Mouse (Mus musculus): ENCODE results near the gene Cdc42se2. TPM values are rescaled to one million over a fixed set of nuclear protein-coding genes. Genes with fewer than 3 reads are reported as not detected.

Cdc42se2 gene
- polyA plus RNA-seq, 1 experiment from 2014 or later, result 186 TPM

DNA sequence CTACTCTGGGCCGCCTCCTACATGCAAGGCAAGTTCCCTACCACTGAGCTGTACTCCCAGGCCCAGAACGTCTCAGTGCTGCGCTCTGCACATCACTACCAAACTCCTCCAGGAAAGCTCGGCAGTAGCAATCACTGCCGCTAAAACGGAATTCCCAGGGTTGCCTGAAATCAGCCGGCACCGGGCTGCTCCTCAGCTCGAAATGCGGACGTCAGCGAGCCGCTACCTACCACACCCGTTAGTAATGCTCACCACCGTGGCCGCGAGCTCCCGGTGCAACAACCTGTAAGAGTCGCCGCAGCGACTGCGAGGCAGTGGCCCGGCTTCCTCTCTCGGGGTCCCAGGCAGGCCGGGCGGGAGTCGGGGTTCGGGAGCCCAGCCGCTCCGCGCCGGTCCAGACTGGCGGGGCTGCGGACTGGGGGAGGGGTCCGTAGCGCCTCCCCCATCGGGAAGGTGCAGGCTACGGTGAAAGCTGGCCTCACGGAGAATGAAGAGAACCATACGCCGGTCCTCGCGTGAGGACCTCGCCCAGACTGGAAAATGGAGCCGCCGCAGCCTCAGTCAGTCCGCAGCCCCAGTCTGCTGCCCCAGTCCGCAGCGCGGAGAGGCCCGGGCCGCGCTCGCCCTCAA is 502 bp downstream of the Cdc42se2 start:
- Histone ChIP-seq H3K9me3 (no peaks in the 10 kb centered on the region), H3K4me1 (peaks cover 21% of the 10 kb centered on the region), H3K36me3 (0 out of 2 replicates have a peak, but pooled peaks cover 5% of the 10 kb centered on the region), H3K4me2 (replicated peaks) (peak overlapping the region; percentile 69), H3K4me3 (peak overlapping the region; percentile 91), H3K9ac (peak overlapping the region; percentile 91), H3K27ac (peak overlapping the region; percentile 95), H3K27me3 (replicated peaks) (no peaks in the 10 kb centered on the region)
- WGBS, result under 1% methylated on average over 54 of the region's 54 CpGs
- peak; percentile 48 for ATAC-seq (ENCODE audit: low FRiP score, low read depth)

DNA sequence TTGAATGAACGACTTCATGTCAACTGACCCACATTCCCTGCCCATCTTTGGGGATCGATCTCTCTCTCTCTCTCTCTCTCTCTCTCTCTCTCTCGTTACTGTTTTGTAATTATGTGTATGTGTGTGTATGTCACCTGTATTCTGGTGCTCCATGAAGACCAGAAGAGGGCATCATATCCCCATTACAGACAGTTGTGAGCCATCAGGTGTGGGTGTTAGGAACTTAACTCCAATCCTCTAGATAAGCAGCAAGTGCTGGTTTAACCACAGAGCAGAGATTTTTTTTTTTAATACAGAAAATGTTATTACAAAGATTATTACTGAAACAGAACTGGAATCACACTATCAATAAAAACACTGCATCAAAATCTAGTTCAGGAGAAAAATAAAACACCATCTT is 1.9 kb downstream of the Cdc42se2 start:
- Histone ChIP-seq H3K9ac (no peak overlapping the region), H3K4me1 (peaks cover 23% of the 10 kb centered on the region)

DNA sequence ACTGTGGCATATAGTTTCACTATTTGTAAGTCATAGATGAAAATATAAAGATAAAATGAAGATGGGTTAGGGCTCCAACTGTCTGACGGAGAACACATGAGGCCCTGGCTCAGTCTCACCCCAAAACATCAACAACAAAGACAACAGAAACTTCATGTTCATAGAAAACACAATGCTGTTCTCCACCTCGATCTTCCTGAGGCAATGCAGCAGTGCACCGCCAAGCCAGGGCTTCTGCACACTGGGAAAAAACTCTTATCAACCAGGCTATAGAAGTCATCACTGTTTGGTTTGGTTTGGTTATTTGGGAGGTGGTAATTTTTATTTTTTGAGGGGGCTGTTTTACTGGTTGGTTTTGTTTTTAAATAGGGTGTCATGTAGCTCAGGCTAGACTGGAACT is 3.0 kb downstream of the Cdc42se2 start:
- H3K4me2 ChIP-seq (replicated peaks), result peak overlapping the region; percentile 18; the same call in 1 of the 2 replicates
- no peak overlapping the region for H3K27ac ChIP-seq
- 93% methylated on average over 3 of the region's 3 CpGs for WGBS
- H3K9me3 ChIP-seq, result no peaks in the 10 kb centered on the region
- H3K9ac ChIP-seq, result no peak overlapping the region
- ATAC-seq (ENCODE audit: low FRiP score, low read depth), result no peak
- no peak overlapping the region for H3K4me3 ChIP-seq
- no peaks in the 10 kb centered on the region for H3K27me3 ChIP-seq (replicated peaks)
- 0 out of 2 replicates have a peak, but pooled peaks cover 5% of the 10 kb centered on the region for H3K36me3 ChIP-seq
- H3K4me1 ChIP-seq, result peaks cover 23% of the 10 kb centered on the region

More for the DNA sequence above, 1.9 kb downstream of the Cdc42se2 start:
- H3K27me3 ChIP-seq (replicated peaks), result no peaks in the 10 kb centered on the region
- H3K9me3 ChIP-seq, result no peaks in the 10 kb centered on the region
- ATAC-seq (ENCODE audit: low FRiP score, low read depth), result no peak
- WGBS, result 86% methylated on average over 3 of the region's 3 CpGs
- peak overlapping the region; percentile 69 for H3K4me2 ChIP-seq (replicated peaks)
- H3K36me3 ChIP-seq, result 0 out of 2 replicates have a peak, but pooled peaks cover 5% of the 10 kb centered on the region
- H3K27ac ChIP-seq, result no peak overlapping the region
- H3K4me3 ChIP-seq, result no peak overlapping the region

DNA sequence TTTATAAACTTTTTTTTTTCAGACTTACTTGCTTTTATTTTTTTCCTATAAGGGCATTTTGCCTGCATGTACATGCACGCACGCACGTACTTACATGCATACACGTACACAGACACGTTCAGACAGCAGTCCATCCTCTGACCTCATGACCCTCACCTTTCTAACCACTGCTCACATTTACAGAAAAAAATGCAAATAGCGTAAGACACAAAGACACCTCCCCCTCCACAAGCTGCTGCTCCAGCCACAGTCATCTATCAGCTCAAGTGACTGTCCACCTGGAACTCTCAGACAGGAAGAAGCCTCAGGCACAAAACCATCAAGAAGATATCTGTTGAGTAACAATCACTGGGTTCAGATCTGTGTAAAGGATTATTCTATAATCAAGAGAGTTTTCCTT is 5.2 kb downstream of the Cdc42se2 start:
- no peak for ATAC-seq (ENCODE audit: low FRiP score, low read depth)
- H3K9me3 ChIP-seq, result no peaks in the 10 kb centered on the region
- no peak overlapping the region for H3K4me2 ChIP-seq (replicated peaks)
- H3K27me3 ChIP-seq (replicated peaks), result no peaks in the 10 kb centered on the region
- 0 out of 2 replicates have a peak, but pooled peaks cover 5% of the 10 kb centered on the region for H3K36me3 ChIP-seq
- H3K9ac ChIP-seq, result no peak overlapping the region
- H3K4me1 ChIP-seq, result peaks cover 33% of the 10 kb centered on the region
- H3K27ac ChIP-seq, result no peak overlapping the region
- 80% methylated on average over 6 of the region's 6 CpGs for WGBS
- H3K4me3 ChIP-seq, result no peak overlapping the region

DNA sequence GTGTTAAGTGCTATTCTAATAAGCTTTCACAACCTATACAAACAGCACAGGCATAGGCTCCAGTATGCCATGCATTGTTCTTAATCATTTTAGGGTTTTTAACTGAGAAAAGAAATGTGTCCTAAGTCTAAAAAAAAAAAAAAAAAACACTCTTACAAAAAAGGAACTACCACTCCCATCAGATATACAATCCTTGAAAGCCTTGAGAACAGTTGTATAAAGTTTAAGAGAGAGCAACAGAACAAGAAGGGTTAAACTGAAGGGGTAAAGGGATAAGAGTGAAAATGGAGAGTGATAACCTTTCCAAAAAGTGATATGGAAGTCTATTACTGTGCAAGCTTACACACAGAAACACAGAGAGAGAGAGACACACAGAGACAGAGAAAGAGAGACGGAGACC is 7.5 kb downstream of the Cdc42se2 start:
- Histone ChIP-seq H3K27ac (no peak overlapping the region), H3K27me3 (replicated peaks) (no peaks in the 10 kb centered on the region), H3K4me3 (no peak overlapping the region), H3K4me2 (replicated peaks) (no peak overlapping the region), H3K4me1 (peaks cover 23% of the 10 kb centered on the region), H3K36me3 (no peaks in the 10 kb centered on the region), H3K9me3 (no peaks in the 10 kb centered on the region), H3K9ac (no peak overlapping the region)
- 87% methylated on average over 1 of the region's 1 CpGs for WGBS
- ATAC-seq (ENCODE audit: low FRiP score, low read depth), result no peak

DNA sequence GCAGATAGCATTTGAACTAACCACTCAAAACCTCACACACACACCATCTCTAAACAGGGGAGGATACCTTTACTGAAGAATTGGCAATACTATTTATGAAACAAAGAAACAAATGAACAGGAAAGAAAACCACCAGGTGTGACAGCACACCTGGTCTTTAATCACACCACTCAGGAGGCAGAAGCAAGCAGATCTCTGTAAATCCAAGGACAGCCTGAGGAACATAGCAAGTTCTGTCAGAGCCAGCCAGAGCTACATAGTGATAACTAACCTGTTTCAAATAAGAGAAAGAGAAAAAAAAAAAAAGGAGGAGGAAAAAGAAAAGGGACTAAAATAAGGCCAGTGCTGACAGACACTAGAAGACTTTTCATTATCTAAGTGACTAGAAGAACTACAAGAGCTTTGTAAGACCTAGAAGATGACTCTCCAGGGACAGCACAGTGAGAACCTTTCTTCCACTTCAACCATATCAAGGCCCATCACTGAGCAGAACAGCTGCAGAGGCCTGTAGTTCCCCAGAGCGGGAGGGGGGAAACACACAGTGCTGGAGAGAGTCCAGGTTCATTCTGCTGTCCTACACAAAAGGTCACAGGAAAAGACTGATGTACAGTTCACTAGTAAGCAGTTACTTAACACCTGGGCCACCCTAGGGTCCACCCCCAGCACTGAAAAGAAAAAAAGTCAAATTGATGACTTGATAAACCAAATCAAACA is 9.2 kb downstream of the Cdc42se2 start:
- H3K4me3 ChIP-seq, result no peak overlapping the region
- no peaks in the 10 kb centered on the region for H3K36me3 ChIP-seq
- H3K27me3 ChIP-seq (replicated peaks), result no peaks in the 10 kb centered on the region
- ATAC-seq (ENCODE audit: low FRiP score, low read depth), result no peak
- H3K9ac ChIP-seq, result no peak overlapping the region
- no peak overlapping the region for H3K27ac ChIP-seq
- no peaks in the 10 kb centered on the region for H3K9me3 ChIP-seq
- H3K4me2 ChIP-seq (replicated peaks), result no peak overlapping the region
- 76% methylated on average over 1 of the region's 1 CpGs for WGBS
- peaks cover 17% of the 10 kb centered on the region for H3K4me1 ChIP-seq

DNA sequence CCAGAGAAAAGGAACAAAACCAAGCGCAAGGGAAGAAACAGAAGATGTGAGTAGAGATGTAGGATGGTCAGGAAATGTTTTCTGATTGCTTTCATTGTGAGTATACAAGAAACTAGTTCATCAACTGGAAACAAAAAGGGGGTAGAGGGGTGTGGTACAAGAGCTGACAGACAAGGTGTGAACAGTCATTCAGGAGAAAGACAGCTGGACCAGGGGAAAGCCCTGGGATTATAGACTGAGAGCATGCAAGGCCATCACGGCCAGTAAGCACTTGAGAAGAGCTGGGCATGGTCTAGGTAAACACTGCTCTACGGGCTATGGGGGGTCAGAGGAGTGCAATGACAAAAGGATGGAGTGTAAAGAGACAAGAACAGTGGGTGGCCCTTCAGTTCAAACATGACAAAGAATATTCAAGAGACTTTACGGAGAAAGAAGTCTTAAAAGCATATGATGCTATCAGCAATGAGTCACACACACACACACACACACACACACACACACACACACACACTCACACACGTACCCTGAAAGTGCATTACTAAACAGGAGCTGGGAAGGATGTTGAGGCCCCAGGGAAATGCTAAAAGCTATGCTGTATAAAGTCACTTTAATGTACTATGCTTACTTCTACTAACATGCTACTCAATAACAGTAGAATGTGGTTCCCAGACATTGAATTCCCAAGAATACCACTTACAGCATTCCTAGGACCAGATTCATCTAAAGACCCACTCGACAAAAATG is 9.9 kb downstream of the Cdc42se2 start:
- Histone ChIP-seq H3K4me3 (no peak overlapping the region), H3K27me3 (replicated peaks) (no peaks in the 10 kb centered on the region), H3K9me3 (no peaks in the 10 kb centered on the region), H3K4me1 (peaks cover 17% of the 10 kb centered on the region), H3K36me3 (no peaks in the 10 kb centered on the region), H3K9ac (no peak overlapping the region), H3K27ac (no peak overlapping the region), H3K4me2 (replicated peaks) (no peak overlapping the region)
- no peak for ATAC-seq (ENCODE audit: low FRiP score, low read depth)
- 77% methylated on average over 6 of the region's 6 CpGs for WGBS

DNA sequence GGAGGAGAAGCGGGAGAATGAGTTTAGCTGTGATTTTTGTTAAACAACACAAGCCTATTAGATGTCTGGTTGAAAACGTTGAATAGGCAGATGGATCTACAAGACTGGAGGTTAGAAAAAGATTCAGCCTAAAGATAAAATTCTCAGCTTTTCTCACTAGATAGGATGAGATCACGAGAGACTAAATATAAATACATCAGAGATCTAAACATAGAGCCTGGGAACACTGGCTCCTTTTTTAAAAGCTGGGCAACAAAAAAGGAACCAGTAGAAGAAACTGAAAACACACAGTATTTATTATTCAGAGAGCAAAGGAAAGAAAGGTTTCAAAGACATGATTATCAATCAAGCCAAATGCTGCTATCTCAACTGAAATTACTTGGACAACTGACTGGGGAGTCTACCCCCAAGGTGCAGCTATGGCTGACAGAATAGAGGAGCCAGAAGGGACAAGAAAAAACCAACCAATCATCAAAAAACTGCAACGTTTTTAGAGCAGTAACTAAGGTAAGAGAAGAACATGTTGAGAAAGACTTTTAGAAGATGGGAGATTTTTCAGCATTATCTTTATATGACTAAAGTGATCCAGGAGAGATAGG is 10.6 kb downstream of the Cdc42se2 start:
- 79% methylated on average over 4 of the region's 4 CpGs for whole genome bisulfite sequencing

DNA sequence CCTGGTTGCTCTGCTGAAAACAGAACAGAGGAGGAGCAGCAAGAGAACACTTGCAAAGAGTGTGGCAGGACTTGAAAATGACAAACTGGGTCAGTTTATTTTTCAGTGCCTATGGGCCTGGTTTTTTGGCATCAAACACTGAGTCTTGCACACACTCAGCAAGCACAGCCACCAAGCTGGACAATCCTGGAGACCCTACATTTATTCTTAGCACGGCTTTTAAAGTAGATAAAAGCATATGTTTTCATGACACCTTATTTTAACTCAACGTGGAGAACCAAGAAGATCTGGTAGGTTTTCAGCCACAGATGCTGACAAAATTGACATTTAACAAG is 11.1 kb downstream of the Cdc42se2 start:
- ATAC-seq (ENCODE audit: low FRiP score, low read depth), result no peak
- Histone ChIP-seq H3K4me1 (peaks cover 11% of the 10 kb centered on the region), H3K4me3 (no peak overlapping the region), H3K27me3 (replicated peaks) (no peaks in the 10 kb centered on the region), H3K27ac (no peak overlapping the region), H3K36me3 (no peaks in the 10 kb centered on the region), H3K4me2 (replicated peaks) (no peak overlapping the region), H3K9me3 (no peaks in the 10 kb centered on the region), H3K9ac (no peak overlapping the region)
- WGBS, result 94% methylated on average over 2 of the region's 2 CpGs

More for the DNA sequence above, 10.6 kb downstream of the Cdc42se2 start:
- Histone ChIP-seq H3K4me2 (replicated peaks) (no peak overlapping the region), H3K9ac (no peak overlapping the region), H3K36me3 (no peaks in the 10 kb centered on the region), H3K27me3 (replicated peaks) (no peaks in the 10 kb centered on the region), H3K4me1 (peaks cover 12% of the 10 kb centered on the region), H3K27ac (no peak overlapping the region), H3K4me3 (no peak overlapping the region), H3K9me3 (no peaks in the 10 kb centered on the region)
- ATAC-seq (ENCODE audit: low FRiP score, low read depth), result no peak

DNA sequence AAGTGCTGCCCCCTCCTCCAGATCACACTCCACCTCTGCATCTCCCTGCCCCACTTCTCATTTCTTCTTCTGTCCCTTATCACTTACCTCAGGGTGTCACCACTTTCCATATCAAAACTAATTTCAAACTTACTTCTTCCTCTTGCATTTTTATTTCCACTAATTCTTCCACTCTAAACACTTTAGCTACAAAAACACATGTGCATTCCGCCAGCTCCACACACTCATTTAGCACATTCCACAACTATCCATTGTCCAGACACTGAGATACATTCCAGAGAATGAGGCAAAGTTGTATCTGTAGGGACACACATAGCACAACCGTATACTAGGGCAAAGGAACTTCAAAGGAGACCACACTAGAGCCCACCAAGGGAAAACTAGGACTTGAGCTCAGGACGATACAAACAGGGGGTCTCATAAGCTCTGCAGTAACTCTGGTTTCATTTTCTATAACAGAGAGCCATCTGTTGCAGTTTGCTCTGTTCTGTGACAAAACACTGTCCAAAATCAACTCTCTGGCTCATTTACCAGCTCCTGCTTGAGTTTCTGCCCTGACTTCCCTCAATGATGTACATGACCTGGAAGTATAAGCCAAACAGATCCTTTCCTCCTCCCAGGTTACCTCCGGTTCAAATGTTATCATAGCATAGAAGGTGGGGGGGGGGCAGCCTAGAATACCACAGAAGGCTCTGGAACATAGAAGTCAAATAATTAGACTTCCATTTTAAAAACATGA is 11.7 kb downstream of the Cdc42se2 start:
- Histone ChIP-seq H3K27ac (no peak overlapping the region), H3K27me3 (replicated peaks) (no peaks in the 10 kb centered on the region), H3K9me3 (no peaks in the 10 kb centered on the region), H3K4me2 (replicated peaks) (no peak overlapping the region), H3K36me3 (no peaks in the 10 kb centered on the region), H3K9ac (no peak overlapping the region), H3K4me1 (peaks cover 10% of the 10 kb centered on the region), H3K4me3 (no peak overlapping the region)
- 82% methylated on average over 4 of the region's 4 CpGs for WGBS
- ATAC-seq (ENCODE audit: low FRiP score, low read depth), result no peak

DNA sequence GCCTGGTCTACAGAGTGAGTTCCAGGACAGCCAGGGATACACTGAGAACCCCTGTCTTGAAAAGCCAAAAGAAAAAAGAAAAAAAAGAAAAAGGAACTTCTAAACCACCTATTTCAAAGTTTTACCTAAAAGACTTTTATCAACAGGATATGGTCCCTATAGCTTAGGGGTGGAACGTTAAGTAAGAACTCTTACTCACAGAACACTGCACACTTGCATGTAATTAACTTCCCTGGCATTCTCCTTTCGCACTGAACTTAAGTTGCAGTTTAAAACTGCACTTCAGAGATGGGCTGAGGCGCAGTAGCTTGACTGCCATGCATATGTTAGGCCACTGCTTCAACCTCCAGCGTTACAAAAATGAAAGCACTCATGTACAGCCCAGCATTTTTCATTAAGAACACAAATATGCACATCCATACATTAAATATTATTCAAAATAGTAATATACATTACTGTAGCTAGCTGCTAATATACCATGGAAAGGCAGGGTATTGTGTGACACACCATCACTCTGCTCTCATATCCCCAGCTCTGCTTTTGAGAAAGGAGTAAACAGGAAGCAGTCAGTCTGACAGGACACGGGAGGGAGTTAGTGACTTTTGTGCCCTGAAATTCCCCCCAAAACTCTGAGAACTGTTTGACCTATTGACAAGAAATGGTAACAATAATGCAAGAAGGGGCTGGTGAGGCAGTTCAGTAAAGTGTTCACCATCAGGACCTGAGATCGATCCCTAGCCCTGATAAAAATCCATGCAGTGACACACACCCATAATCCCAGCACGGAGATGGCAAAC is 13.0 kb downstream of the Cdc42se2 start:
- H3K27ac ChIP-seq, result no peak overlapping the region
- no peaks in the 10 kb centered on the region for H3K27me3 ChIP-seq (replicated peaks)
- H3K36me3 ChIP-seq, result no peaks in the 10 kb centered on the region
- ATAC-seq (ENCODE audit: low FRiP score, low read depth), result no peak
- peaks cover 10% of the 10 kb centered on the region for H3K4me1 ChIP-seq
- WGBS, result 90% methylated on average over 7 of the region's 7 CpGs
- H3K4me3 ChIP-seq, result no peak overlapping the region
- H3K9ac ChIP-seq, result no peak overlapping the region
- H3K9me3 ChIP-seq, result no peaks in the 10 kb centered on the region
- H3K4me2 ChIP-seq (replicated peaks), result no peak overlapping the region
